Mouse (Mus musculus) lung, postnatal 0 days (tissue): ENCODE data around the gene Gtdc1.

Experiments
- CTCF ChIP-seq: IDR thresholded peaks from 2 replicates; pipeline ENCODE4 v1.5.1; 2016; ENCODE audit warnings: antibody characterized with exemption, mild to moderate bottlenecking
- EP300 ChIP-seq: IDR thresholded peaks from 2 replicates; pipeline ENCODE4 v1.6.1; 2016; ENCODE audit warnings: antibody characterized with exemption, mild to moderate bottlenecking, control low read depth

DNA sequence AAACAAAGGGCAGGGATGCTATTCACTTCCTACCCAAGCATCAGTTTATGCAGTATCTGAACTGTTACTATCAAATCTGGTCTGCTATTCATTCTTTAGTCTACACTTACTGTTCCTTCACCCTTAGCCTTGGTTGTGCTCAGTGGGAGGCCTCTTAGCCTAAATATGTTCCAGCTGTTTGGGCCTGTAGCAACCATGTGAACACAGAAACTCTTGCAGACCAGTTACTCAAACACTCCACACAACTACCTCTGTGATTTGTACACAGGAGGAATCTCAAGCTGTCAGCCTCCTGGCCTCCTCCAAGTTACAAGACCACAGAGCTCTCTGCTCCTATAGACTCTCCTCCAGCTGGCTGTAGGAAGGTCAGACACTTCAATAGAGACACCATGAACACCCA, 384.7 kb downstream of the Gtdc1 start:
- TF ChIP-seq CTCF (no peak), EP300 (no peak)
